Mouse (Mus musculus) 3T3-L1 (cell line): Measurements from ENCODE around the gene Dse.
"Not testable (repeated sequence)": the region's sequence is repeated elsewhere in the genome, so short reads cannot be mapped to it uniquely, and the experiment has no call there.

Source experiments
- DNase-seq: peaks from one replicate; pipeline ENCODE4 v3.0.0-alpha.2; 2015; ENCODE audit warnings: low read depth, low spot score

The Dse gene

GRCm38 (mm10) chr10:34207503-34207850, at the start of gene Dse:
Dse (minus strand) TSS chr10:34207715.
- DNase-seq = peak; percentile 76

- DNase-seq = not testable (repeated sequence)
Measured at GRCm38 (mm10) chr10:34252833-34253232, 45.3 kb upstream of the Dse start.

DNA sequence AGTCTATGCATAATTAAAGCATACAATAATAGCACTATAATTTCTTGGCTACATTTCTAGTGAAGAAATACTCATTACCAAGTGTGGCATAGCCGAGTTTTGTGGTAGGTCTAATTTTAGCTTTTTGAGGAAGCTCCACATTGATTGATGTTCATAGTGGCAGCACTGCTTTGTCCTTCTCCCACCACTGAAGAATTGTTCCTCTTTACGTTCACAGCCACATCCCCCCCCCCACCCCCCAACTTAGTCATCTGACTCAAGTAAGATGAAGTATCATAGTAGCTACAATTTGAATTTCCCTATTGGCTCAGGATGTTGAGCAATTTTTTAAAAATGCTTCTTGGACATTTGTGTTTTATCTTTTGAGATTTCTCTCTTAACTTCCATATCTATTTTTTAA, 42.1 kb upstream of the Dse start:
- no peak for DNase-seq

DNA sequence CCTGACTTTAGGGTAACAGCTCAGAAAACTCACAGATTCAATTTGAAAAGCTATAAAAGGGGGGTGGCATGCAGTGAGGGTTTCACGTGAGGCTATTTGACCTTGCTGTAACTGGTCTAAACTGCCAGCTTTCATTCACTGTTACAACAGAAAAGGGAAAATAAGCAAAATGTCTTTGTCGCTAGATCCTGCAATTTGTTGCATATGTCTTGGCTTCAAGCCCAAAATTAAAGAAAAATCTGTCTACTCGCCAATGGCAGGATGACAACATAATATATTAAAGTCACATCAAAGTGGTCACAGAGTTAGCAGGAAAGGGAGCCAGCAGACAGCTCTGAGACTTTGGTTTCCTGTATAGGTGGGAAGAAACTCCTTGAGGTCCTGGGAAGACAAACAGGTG, 40.2 kb upstream of the Dse start:
- no peak for DNase-seq

GRCm38 (mm10) chr10:34246106-34246505, 38.6 kb upstream of the Dse start:
- peak; percentile 10 for DNase-seq

DNA sequence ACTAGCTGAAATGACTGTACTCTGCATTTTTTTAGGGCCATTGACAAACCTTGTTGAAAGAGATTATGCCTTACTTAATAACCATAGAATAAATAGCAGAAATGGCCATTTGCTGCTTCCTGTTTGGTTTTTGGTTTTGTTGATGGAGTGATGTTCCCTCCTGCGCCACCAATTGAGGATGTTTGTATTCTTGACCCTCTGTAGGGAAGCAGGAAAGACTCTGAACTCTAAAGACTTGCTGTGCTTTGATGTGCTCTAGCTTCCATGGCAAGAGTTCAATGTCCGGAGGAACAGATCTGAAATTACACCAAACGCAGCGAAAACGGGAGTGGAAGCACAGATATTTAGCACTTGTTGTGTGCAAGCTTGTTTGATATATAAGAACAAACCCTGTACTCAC, 37.2 kb upstream of the Dse start:
- no peak for DNase-seq

- DNase-seq = no peak
Measured at GRCm38 (mm10) chr10:34238536-34238935, 31.0 kb upstream of the Dse start.

DNA sequence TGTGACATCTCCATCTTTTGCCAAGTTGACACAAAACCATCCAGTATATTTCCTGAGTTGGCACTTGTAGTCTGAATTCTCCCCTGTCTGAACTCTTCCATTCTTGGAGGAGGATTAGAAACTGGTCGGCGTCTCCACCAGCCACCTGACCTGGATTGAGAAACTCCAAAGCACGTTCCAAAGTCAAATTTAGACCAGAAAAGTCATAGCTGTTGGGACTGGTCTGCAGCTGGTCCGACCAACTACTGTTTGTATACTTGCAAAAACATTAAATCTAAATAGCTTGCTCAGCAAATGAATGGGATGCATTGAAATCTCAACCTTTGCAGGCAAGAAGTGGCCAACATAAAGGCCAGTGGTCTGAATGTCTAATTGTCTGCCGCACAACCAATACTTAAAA, 29.1 kb upstream of the Dse start:
- no peak for DNase-seq

- no peak for DNase-seq
Measured at GRCm38 (mm10) chr10:34235384-34235783, 27.9 kb upstream of the Dse start.

GRCm38 (mm10) chr10:34233931-34234745, 26.6 kb upstream of the Dse start:
- peak; percentile 48 for DNase-seq

- DNase-seq = no peak
Measured at GRCm38 (mm10) chr10:34233418-34233817, 25.9 kb upstream of the Dse start.

DNA sequence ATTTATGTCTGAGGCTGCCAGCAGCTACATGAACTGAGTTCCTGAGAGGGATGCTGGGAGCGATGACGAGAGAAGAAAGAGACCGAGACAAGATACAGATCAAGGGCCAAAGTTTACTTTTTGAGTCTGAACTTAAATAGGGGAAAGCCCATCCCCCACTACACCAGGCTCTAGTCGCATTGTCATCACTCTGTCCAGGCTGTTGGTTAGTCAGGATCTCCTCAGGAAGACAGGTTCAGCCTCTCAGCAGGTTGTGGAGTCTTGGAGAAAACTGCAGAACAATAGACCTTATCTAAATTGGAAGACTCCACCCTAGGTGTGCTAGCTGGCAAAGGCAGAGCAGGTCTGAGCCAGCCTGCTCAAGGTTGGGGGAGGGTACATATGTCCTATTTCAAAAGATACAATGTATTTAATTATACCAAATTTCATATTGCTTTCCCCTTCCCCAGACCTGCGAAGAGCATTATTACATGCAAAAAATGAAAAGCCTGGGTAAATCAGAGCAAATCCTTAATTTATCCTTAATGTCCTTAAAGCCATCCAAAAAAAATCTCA, 22.7 kb upstream of the Dse start:
- no peak for DNase-seq

GRCm38 (mm10) chr10:34229491-34229890, 22.0 kb upstream of the Dse start:
- DNase-seq = no peak

GRCm38 (mm10) chr10:34223660-34224059, 16.1 kb upstream of the Dse start:
- DNase-seq = no peak

- DNase-seq = no peak
Measured at GRCm38 (mm10) chr10:34221909-34222620, 14.6 kb upstream of the Dse start.

DNA sequence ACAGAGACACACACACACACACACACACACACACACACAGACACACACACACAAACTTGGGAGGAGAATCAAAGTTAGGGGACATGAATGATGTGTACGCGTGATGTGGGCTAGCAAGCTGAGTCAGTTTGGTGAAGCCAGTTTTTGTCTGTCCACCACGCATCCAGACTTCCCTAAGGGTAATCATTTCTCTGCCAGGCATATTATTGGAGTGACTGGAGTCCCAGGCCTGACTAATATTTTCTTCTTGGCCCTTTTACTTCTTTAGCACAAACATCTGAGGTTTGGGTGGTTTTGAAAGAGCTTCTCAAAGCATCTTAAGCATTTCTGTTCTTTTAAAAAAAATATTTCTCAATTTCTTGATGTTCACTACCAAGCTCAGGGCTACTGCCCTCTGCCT, 10.7 kb upstream of the Dse start:
- peak; percentile 68 for DNase-seq

GRCm38 (mm10) chr10:34215667-34216066, 8.2 kb upstream of the Dse start:
- DNase-seq = no peak

GRCm38 (mm10) chr10:34209951-34210350, 2.4 kb upstream of the Dse start:
- no peak for DNase-seq

- DNase-seq = peak; percentile 43
Measured at GRCm38 (mm10) chr10:34208031-34208430, 516 bp upstream of the Dse start.

DNA sequence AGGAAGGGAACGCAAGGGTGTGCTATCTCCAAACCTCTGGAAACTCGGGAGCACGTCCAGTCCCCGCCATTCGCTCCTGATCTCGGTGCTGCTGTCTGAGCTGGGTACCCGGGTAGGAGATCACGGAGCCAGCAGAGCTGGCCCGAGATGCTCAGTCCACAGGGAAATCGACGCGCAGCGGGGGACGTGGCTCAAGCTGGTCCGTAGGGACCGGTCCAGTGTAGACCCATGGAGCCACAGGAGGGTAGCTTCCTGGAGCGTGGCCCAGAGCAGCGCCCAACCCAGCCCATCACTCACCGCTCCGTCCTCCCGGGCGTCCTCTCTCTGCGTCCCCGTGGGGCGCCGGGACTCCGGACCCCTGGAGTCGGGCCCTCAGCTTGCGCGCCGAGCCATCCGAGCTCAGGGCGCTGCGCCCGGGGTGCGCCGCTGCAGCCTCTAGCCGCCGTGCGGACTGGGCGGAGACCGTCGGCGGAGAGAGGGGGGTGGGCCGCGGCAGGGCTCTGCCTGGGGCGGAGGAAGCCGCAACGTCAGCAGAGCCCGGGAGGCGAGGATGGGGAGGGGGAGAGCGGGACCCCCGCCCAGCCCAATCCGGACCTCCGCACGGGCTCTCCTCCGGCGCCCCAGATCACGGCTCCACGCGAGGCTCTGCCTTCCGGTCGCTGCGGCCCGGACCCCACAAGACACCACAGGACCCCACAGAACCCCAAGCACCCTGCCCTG, 572 bp downstream of the Dse start:
- peak; percentile 68 for DNase-seq

GRCm38 (mm10) chr10:34206436-34206782, 1.1 kb downstream of the Dse start:
- peak; percentile 82 for DNase-seq

DNA sequence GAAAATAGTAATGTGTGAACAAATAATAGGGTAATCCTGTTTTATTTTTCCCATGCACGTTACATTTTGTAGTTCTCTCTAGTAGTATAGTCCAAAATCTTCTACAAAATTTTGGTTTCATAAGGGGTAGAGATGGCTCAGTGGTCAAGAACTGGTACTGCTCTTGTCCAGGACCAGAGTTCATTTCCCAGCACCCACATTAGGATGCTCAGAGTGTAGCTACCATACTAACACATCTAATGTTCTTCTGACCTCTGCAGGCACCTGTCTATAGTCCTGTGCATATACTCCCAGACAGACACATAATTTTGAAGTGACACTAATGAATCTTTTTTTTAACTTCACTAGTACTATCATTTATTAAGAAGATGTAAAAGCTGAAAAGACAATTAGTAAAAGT, 1.7 kb downstream of the Dse start:
- peak; percentile 39 for DNase-seq
